Mouse (Mus musculus) left cerebral cortex, postnatal 10 days (tissue): ENCODE measurements around the gene Wdr11. TPM values are rescaled to one million over a fixed set of nuclear protein-coding genes. Genes with fewer than 3 reads are reported as not detected.
A peak's percentile ranks its signal among the peaks of the same experiment; 100 is the strongest.

Experiments
- DNase-seq, 2 experiments: peaks; one replicate each; pipeline ENCODE4 v3.0.0; 2021 to 2022; ENCODE audit warnings: low spot score in 2 of 2, mixed read lengths in 1 of 2; ENCODE audit errors: extremely low spot score in 1 of 2
- intact Hi-C: fragments of 180-260 bp; cut with DNase I; formaldehyde crosslinking; loops from one replicate; pipeline ENCODE4 v1.15.1; 2025
- total RNA-seq, 2 experiments: library from RNA; stranded (reverse); gene quantifications; 2 replicates each; pipeline ENCODE4 v1.2.3; 2021

Gene Wdr11
- total RNA-seq: 10 to 100 TPM; 42.8 to 46.0 TPM

DNA sequence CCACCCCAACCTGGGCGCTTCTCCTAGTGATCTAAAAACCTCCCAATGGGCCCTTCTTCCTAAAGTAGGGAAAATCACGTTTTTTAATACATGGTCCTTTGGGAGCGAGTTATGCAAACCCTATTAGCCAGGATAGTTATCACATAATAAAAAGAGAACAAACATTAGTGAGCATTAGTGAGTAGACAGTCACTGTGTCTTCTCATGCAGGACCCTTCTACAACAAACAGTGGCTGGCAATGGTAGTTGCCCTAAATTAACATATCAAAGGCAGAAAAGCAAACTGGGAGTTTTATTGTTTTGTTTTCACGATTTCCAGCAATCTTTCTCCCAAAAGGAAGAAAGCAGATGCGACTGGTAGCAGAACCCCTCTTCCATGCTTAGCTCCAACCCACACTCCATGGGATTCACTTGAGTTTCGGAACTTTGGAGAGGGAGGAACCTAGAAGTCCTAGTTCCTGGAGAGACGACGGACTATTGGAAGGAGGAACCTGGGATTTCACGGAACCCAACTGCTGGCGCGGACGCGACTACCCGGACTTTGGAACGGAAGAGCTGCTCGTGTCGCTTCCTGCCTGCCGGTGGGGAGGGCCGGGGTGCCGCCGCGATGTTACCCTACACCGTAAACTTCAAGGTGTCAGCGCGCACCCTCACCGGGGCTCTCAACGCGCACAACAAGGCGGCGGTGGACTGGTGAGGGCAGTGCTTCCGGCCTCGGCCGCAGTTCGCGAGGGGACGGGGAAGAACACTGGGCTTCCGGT lies at the start of gene Wdr11:
Gene Wdr11, plus strand, starts transcription at position 493 of the 761 bp plus-strand sequence.
- intact Hi-C loops: no loop called here
- peak; percentile 79 to 85 for DNase-seq

DNA sequence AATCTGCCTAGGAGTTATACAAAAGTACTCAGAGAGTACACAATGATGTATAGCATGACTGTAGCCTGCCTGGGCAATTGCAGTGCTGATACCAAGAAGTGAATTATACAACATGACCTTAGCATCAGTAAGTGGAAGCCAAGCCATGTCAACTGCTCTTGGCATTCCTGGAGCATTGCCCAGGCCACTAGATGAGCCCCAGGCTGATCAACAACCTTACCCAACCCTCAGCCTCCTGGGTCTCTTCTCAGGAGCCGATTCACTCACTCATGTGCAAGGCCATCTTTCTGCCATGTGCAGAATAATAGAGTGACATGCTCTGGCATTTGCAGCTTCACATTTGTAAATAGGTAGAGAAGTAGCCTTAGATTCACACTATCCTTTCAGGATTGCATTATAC lies 24.1 kb upstream of the Wdr11 start:
- intact Hi-C loops: no loop called here
- no peak for DNase-seq

DNA sequence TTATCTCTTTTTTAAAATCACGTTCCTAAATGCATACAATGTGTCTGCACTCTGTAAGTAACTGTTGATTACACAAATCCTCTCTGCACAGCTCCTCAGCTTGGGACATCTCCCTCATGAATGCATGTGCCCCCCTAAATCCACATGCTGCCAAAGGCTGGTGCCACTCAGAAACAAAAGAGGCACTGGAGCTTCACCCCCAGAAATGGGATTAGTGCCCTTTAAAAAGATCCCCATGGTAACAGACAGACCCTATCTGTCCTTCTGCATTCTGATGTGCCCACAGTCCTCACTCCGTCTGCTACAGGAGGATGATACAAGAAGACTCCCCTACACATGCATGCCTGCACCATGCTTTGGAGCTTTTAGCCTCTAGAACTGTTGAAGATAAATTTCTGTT lies 23.3 kb upstream of the Wdr11 start:
- intact Hi-C loops: no loop called here

DNA sequence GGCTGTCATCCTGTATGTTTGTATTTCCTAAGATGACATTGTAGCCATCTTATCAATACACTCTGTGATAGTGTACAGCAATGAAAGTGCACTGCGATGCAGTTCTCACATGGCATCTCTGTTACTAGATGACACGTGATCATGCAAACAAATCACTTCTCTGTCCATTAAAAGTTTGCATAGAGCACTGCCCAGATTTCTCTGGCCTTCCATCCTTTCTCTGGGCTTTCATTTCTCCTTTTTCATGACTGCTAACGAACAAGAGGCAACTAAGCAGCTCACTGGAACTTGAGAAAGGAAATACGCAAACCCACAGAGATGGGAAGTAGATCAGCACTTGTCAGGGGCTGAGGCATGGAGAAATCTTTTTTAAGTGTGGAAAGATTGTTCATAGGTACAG lies 17.2 kb upstream of the Wdr11 start:
- intact Hi-C loops: no loop called here
- no peak for DNase-seq

More for the DNA sequence above, 23.3 kb upstream of the Wdr11 start:
- DNase-seq: no peak

DNA sequence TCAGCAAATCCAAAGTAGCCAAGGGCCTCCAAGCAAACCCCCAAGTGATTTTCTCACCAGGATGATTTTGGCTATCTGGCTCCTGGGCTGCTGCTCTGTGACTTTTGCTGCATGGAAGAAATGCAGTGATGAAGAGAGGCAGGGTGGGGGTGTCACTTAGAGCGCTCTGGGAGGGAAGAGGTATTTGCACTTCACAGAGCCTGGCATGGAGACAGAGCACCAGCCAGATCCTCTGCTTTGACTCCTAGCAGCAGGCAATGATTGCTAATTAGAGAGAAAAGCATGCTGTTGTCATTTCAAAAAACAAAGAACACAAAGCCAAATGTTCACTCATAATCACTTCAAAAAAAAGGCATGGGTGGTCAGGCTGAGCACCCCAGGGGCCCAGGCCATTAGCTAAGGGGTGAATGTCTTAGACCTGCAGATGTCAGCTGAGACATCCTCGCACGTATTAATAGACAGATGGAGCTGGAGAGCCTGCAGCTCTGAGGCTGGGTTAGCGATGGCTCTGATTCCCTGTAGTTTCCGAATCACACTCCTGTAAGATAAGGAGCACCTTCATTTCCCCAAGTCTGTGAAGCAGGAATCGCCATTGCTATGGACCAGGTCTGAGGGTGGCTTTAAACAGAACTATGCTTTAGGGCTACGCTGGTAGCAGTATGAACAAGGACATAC lies 16.4 kb upstream of the Wdr11 start:
- DNase-seq: no peak

DNA sequence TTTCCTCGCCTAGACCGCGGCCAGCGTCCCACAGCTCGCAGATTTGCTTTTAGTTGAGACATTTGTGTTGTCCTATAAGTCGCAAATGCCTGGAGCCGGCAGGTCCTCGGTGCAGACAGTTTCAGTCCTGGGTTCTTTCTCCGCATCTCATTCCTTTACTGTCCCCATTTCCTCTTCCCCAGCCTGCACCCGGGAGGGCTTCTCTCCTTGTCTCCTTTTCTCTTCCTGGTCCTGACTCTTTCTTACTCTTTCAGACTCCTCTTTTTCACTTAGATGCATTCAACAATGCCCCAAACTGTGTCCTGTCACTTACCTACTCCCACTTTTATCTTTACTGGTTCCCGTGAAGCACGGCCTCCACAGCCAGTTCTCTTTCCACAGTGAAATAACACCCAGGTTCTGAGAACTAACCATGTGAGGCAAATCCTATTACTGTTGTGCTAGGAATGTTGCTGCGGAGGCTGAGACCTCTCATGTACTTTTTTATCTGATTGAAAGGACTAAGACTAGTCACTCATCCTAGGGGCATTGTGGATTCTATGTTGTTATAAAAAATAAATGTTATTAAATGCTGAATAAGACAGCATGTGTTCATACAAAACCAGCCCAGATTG lies 576 bp downstream of the Wdr11 start:
- intact Hi-C loops: no loop called here

More for the DNA sequence above, 16.4 kb upstream of the Wdr11 start:
- intact Hi-C loops: no loop called here

DNA sequence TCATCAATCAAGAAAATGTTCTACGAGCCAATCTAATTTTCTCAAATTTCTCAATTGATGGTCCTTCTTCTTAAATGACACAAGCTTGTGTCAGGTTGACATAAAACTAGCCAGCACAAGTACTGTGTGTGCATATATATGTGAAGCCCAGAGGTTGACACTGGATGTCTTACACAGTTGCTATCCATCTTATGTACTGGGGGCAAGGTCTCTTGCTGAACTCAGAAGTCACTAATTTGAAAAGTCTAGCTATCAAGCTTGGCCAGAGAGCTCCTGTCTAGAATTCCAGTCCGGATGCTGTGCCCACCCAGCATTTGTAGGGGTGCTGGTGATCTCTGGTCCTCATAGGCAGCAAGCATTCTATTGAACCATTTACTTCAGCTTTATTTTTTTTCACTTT lies 5.5 kb downstream of the Wdr11 start:
- intact Hi-C loops: no loop called here
- no peak for DNase-seq

More for the DNA sequence above, 576 bp downstream of the Wdr11 start:
- DNase-seq: no peak

DNA sequence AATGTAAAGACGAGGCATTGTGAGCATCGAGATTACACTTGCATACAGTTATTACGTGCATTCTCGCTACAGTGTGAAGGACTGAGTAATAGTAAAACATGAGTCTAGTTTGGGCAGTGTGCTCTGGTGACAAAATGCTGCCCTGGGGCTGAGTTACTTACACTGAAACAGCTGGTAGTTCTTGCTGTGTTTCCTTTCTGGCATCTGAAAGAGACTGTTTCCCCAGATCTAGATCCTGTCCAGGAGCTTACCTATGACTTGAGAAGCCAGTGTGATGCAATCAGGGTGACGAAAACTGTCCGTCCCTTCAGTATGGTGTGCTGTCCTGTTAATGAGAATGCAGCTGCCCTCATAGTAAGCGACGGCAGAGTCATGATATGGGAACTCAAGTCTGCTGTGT lies 14.6 kb downstream of the Wdr11 start:
- intact Hi-C loops: no loop called here
- DNase-seq: no peak

DNA sequence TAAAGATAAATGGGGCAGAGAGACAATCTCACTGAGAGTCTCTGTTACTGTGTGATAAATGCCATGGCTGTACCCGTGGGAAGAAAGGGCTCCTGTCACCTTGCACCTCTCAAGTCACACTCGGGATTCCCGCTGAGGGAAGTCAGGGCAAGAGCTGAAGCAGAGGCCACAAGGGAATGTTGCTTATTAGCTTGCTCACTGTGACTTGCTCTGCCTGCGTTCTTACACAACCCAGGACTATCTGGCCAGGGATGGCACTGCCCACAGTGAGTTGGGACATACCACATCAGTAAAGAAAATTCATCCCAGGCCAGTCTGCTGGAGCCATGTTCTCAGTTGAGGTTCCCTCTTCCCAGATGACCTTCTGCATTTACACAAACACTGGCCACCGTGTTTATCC lies 29.5 kb downstream of the Wdr11 start:
- DNase-seq: no peak
- intact Hi-C loops: loop anchor here (10.0 kb wide), 1 partner anchor 846 kb away; no protein-coding TSS in a partner anchor

DNA sequence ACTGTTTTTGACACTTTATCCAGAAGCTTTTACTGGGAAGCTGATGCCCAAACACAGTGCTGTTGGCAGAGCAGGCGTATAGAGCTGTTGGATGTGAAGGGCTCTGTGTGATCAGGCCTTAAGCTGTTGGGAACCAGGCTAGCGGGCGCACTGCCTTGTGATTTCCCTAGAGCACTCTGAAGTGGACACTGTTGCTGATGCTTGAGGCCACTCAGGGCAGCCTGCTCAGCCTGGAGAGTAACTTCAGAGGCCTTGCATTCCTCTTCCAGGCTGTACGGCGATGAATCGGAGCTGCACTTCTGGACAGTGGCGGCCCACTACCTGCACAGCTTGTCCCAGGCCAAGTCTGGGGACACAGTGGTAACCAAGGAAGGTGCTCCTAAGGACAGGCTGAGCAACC lies 38.7 kb downstream of the Wdr11 start:
- no peak for DNase-seq
- intact Hi-C loops: no loop called here

DNA sequence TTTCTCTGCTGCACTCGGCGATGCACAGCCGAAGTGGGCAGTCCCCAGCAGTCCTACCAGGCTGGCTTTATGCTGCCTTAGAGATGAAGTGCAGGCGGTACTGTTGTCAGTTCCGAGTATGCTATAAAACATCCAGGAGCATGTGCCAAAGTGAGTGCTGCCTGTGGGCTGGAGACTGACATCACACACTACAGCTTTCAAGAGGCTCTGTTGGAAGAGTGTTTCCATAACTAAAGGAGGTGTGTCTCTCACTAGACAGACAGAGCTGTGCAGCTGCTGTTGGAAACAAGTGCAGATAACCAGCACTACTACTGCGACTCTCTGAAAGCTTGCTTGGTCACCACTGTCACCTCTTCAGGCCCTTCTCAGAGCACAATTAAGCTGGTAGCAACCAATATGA lies 39.8 kb downstream of the Wdr11 start:
- DNase-seq: no peak
- intact Hi-C loops: no loop called here

DNA sequence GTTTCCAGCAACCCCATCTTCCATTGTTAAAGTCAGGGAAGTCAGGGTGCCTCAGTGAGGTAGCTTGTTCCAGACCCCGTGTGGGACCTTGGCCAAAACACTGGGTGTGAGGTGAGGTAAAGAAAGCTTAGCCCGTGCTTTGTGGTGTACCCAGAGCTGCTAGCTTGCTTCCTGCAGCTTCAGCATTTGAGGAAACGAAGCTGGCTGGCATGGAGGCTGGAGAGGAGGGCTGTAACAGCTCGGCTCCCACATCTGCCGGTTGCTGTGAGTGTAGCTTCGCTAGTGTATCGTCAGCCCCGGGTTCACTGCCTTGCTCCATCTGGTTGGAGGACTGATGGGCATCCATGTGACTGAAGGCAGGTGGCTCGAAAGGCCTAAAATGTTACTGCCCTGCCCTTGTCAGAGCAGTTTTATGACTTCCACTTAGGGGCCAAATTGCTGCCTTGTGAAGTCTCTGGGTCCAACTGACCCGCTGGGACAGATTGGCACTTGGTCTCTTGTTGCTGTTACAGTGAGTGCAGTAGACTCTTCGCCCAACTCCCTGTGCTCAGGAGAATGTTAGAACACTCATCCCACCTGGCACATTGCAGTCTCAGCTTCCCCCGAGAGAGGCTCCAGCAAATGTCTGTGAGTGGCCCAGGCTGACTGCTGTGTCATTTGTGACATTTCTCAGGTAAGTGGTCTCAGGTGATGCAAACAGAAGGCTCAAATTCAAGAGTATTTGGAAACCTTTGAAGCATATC lies 44.4 kb downstream of the Wdr11 start:
- no peak for DNase-seq
- intact Hi-C loops: no loop called here

DNA sequence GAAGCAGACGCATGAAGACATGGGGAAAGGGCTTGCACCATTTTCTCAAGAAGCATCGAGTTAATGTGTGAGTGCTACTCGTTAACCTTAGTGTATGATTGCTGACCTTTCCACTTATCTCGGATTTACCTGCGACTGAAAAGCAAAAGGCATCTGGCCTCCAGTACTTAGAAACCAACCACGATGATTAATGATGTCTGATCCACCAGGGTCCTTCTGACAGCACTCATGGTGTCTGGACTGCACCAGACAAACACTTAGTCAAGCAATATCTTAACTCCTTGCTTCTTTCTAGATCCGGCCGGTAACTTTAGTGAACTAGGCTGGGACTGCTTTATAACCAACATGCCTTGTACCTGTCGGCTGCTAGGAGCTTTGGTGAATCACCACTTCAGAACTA lies 45.3 kb downstream of the Wdr11 start:
- intact Hi-C loops: no loop called here
- DNase-seq: no peak

DNA sequence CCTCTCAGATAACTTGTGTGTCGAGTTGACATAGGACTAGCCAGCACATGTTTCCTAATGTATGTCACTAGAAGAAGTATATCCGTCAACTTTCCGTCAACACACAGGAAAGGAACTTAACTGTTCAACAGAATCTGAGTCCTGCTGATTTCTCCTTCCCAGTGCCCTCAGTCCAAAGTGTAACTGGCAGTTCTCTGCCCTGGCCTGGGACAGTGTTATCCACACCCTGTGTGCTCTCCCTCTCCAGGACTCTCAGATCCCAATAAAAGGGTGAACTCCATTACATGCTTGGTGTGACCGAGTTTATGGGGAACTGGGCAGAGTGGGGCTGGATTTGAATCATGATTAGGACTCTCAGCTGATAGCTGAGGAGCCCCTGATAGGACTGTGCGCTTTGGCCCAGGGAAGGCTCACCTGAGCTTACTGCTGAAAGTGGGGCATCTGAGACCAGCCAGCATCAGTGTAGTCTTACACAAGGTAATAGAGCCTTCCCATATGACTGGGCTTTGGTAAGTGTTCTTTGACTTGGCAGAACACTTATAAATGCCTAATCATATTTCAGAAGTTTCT lies 46.3 kb downstream of the Wdr11 start:
- no peak for DNase-seq
- intact Hi-C loops: no loop called here

DNA sequence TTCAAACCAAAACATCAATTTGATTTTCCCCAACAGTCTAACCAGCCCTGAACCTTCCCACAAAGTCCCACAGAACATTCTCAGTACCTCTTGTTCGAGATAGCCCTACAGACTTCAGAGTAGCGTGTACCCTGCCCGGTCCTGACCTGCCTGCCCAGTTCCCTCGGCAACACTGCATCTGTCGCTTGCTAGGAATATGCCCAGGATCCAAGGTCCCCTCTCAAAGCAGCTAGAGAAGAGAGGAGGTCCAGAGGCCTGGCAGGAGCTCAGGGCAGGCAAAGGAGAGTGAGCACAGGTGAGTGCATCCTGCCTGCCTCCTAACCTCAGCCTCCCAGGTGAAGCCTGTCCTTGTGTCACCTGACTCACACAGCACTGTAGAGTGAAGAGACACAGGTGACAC lies 47.3 kb downstream of the Wdr11 start:
- intact Hi-C loops: no loop called here
- DNase-seq: no peak

DNA sequence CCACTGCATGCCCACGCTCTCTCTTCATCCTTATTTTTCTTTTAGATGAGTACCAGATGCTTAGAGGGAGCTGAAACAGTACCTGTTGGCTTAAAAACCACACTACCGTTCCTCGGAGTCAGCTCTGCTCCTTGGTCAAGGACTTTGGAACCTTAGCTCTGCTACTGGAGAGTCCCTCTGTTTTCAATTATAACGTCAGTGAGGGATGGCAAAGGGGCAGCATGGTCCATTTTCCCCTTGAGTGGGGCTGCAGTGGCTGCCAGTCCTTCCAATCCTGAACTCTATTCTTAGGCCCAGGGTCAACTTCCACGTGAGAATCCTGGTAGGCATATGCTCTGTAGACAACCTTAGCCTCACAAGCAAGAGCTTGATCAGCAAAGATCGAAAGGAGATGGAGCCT lies 48.2 kb downstream of the Wdr11 start:
- DNase-seq: no peak
- intact Hi-C loops: no loop called here

DNA sequence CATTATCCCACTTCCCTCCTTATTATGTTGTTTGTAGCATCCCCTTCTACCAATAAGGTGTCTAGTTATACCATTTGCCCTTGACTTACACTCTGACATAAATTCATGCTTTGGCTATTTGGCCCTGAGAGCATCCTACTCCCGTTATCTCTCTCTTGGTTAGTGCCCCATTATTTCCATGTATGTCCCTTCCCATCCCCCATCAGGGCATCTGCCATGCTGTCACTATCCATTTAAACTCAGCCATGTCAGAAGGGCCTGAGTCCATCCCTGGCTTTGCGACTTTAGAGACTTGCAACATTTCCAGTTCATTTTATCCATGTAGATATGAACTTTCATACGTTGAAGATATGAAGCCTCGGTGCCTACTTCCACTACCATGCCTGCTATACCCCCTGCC lies 51.6 kb downstream of the Wdr11 start:
- intact Hi-C loops: no loop called here
- DNase-seq: no peak

DNA sequence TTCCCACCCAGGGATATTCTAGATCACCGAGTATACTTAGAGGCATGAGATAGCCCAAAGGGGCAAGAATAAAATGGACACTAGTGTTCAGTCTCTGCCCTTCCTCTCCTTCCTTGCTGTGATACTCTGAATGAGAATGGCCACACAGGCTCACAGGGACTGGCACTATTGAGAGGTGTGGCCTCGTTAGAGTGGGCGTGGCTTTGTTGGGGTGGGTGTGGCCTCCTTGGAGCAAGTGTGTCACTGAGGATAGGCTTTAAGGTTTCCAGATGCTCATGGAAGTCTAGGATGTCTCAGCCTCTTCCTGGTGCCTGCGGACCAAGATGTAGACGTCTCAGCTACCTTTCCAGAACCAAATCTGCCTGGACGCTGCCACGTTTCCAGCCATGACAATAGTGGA lies 56.1 kb downstream of the Wdr11 start:
- no peak for DNase-seq
- intact Hi-C loops: no loop called here

DNA sequence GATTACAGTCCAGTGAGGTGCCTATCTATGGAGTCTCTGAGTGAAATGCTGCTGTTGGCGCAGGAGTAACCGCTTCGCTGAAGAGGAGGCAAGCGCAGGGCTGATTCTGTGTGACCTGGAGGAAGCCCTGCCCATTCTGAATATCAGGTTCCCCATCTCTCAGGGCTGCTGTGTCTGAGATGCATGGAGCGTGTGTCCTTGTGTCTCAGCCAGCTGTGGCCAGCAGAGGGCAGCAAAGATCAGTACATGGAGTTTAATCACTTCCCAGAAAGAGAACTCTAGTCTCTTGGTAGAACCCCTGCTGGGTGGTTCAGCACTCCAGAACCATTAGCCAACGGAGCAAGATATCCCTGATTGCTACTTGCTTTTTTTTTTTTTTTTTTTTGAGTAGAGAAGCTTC lies 57.3 kb downstream of the Wdr11 start:
- intact Hi-C loops: no loop called here

More for the DNA sequence above, 57.3 kb downstream of the Wdr11 start:
- DNase-seq: peak; percentile 88 to 89
